Mouse (Mus musculus) bone marrow macrophage, adult 2 months (primary cell): Measurements from ENCODE around the gene Abhd16b. TPM values are rescaled to one million over a fixed set of nuclear protein-coding genes. Genes with fewer than 3 reads are reported as not detected.
A peak's percentile ranks its signal among the peaks of the same experiment; 100 is the strongest.

Experiments
- H3K27ac ChIP-seq: 2 replicates; pipeline ENCODE4 v1.5.1; 2012; ENCODE audit warnings: low read depth, low read length; ENCODE audit not compliant: insufficient read depth
- H3K4me1 ChIP-seq: 2 replicates; pipeline ENCODE4 v1.6.1; 2012; ENCODE audit warnings: low read length; ENCODE audit not compliant: control insufficient read depth, insufficient read depth
- H3K4me3 ChIP-seq: 2 replicates; pipeline ENCODE4 v1.5.1; 2012; ENCODE audit warnings: mild to moderate bottlenecking, low read length, moderate library complexity; ENCODE audit not compliant: insufficient read depth
- CTCF ChIP-seq: IDR thresholded peaks from 2 replicates; pipeline ENCODE4 v1.5.1; 2012; ENCODE audit warnings: low read depth, mild to moderate bottlenecking, low read length, moderate library complexity
- POLR2A ChIP-seq: IDR thresholded peaks from 2 replicates; pipeline ENCODE4 v1.6.1; 2012; ENCODE audit warnings: mild to moderate bottlenecking, low read depth, low read length, borderline replicate concordance
- polyA plus RNA-seq: library from polyadenylated mRNA; stranded (reverse); fragments of >200 nt; gene quantifications from 2 replicates; pipeline ENCODE4 v1.2.4, GENCODE M21; 2012; ENCODE audit not compliant: missing spikeins, insufficient read depth, insufficient read length

The Abhd16b gene
- polyA plus RNA-seq, 1 experiment, result not detected

GRCm38 (mm10) chr2:181536410-181536809, 43.4 kb downstream of the Abhd16b start:
- Histone ChIP-seq H3K4me1 (peaks cover 38% of the 10 kb centered on the region), H3K27ac (peak overlapping the region; percentile 95), H3K4me3 (no peak overlapping the region)
- TF ChIP-seq CTCF (no peak), POLR2A (no peak)

- TF ChIP-seq POLR2A (no peak), CTCF (no peak)
- peak overlapping the region; percentile 95 for H3K27ac ChIP-seq
- peaks cover 43% of the 10 kb centered on the region for H3K4me1 ChIP-seq
- H3K4me3 ChIP-seq, result peak overlapping the region; percentile 1; the same call in 1 of the 2 replicates
Measured at GRCm38 (mm10) chr2:181537444-181538047, 44.5 kb downstream of the Abhd16b start.

- H3K4me1 ChIP-seq, result peaks cover 31% of the 10 kb centered on the region
- no peak for TF ChIP-seq CTCF
- TF ChIP-seq POLR2A, result no peak
- peak overlapping the region; percentile 77 for H3K27ac ChIP-seq
- no peak overlapping the region for H3K4me3 ChIP-seq
Measured at GRCm38 (mm10) chr2:181541761-181542380, 48.9 kb downstream of the Abhd16b start.

Other genes with a start within 250 kb of the Abhd16b start
- gene Gmeb2, start 205.2 kb upstream of the Abhd16b start, polyA plus RNA-seq, result 11.4 and 16.4 TPM in 2 replicates
- gene Stmn3, start 178.7 kb upstream of the Abhd16b start, polyA plus RNA-seq, result not detected in 2 replicates
- 17.1 and 27.3 TPM in 2 replicates for gene Rtel1, start 173.5 kb upstream of the Abhd16b start, polyA plus RNA-seq
- gene Zgpat, start 128.3 kb upstream of the Abhd16b start, polyA plus RNA-seq, result 18.7 and 22.5 TPM in 2 replicates
- gene Arfrp1, start 127.8 kb upstream of the Abhd16b start, polyA plus RNA-seq, result 41.3 and 47.7 TPM in 2 replicates
- 10.9 and 15.7 TPM in 2 replicates for gene Lime1, start 113.1 kb upstream of the Abhd16b start, polyA plus RNA-seq
- gene Zbtb46, start 33.8 kb upstream of the Abhd16b start, polyA plus RNA-seq, result 0.11 and 0.55 TPM in 2 replicates
- 61.9 and 65.6 TPM in 2 replicates for gene Tpd52l2, start 3.9 kb downstream of the Abhd16b start, polyA plus RNA-seq
- 66.3 and 71.7 TPM in 2 replicates for gene Dnajc5, start 27.3 kb downstream of the Abhd16b start, polyA plus RNA-seq
- 108 and 113 TPM in 2 replicates for gene Uckl1, start 91.7 kb downstream of the Abhd16b start, polyA plus RNA-seq
- 38.1 and 45.7 TPM in 2 replicates for gene Prpf6, start 98.7 kb downstream of the Abhd16b start, polyA plus RNA-seq
- 18.6 and 23.0 TPM in 2 replicates for gene Zfp512b, start 99.6 kb downstream of the Abhd16b start, polyA plus RNA-seq
- gene Samd10, start 106.0 kb downstream of the Abhd16b start, polyA plus RNA-seq, result 5.0 and 5.3 TPM in 2 replicates
- not detected in 2 replicates for gene Gm29797, start 163.8 kb downstream of the Abhd16b start, polyA plus RNA-seq
- gene Sox18, start 178.4 kb downstream of the Abhd16b start, polyA plus RNA-seq, result not detected in 2 replicates
- gene Tcea2, start 187.1 kb downstream of the Abhd16b start, polyA plus RNA-seq, result 4.4 and 7.0 TPM in 2 replicates
- gene Rgs19, start 200.8 kb downstream of the Abhd16b start, polyA plus RNA-seq, result 155 and 173 TPM in 2 replicates
- gene Lkaaear1, start 205.2 kb downstream of the Abhd16b start, polyA plus RNA-seq, result not detected in 2 replicates
- gene Oprl1, start 221.8 kb downstream of the Abhd16b start, polyA plus RNA-seq, result not detected in 2 replicates